Mouse (Mus musculus) lung, postnatal 0 days (tissue): Measurements from ENCODE around the gene P2rx4. TPM values are rescaled to one million over a fixed set of nuclear protein-coding genes. Genes with fewer than 3 reads are reported as not detected.

ENCODE experiments used
- ATAC-seq: fragments of 200-750 bp; cut with Nextera tagmentation; 2 replicates; pipeline ENCODE4 v1.8.0; 2017; ENCODE audit warnings: moderate library complexity
- DNase-seq: peaks from one replicate; pipeline ENCODE4 v3.0.0-alpha.2; 2016; ENCODE audit warnings: low spot score
- H3K27ac ChIP-seq: fragments of 300-500 bp; sonication (generic); 2 replicates; pipeline ENCODE4 v1.5.1; 2014; ENCODE audit warnings: antibody characterized with exemption, mild to moderate bottlenecking, low read length, mixed read lengths
- H3K27me3 ChIP-seq: fragments of 300-500 bp; sonication (generic); replicated peaks from 2 replicates; pipeline ENCODE4 v1.6.1; 2014; ENCODE audit warnings: low read length, mixed read lengths; ENCODE audit not compliant: insufficient read depth
- H3K36me3 ChIP-seq: fragments of 300-500 bp; sonication (generic); 2 replicates; pipeline ENCODE4 v1.6.1; 2014; ENCODE audit warnings: low read length, mixed read lengths; ENCODE audit not compliant: insufficient read depth
- H3K4me1 ChIP-seq: fragments of 300-500 bp; sonication (generic); 2 replicates; pipeline ENCODE4 v1.6.1; 2014; ENCODE audit warnings: antibody characterized with exemption, low read depth, low read length, mixed read lengths; ENCODE audit not compliant: insufficient read depth
- H3K4me2 ChIP-seq: fragments of 300-500 bp; sonication (generic); replicated peaks from 2 replicates; pipeline ENCODE4 v1.6.1; 2014; ENCODE audit warnings: low read depth, mild to moderate bottlenecking, low read length, moderate library complexity, mixed read lengths
- H3K4me3 ChIP-seq: fragments of 300-500 bp; sonication (generic); 2 replicates; pipeline ENCODE4 v1.5.1; 2014; ENCODE audit warnings: low read depth, low read length
- H3K9ac ChIP-seq: fragments of 300-500 bp; sonication (generic); replicated peaks from 2 replicates; pipeline ENCODE4 v1.6.1; 2014; ENCODE audit warnings: low read depth, mild to moderate bottlenecking
- H3K9me3 ChIP-seq: fragments of 300-500 bp; sonication (generic); 2 replicates; pipeline ENCODE4 v1.6.1; 2016; ENCODE audit warnings: low read length, mixed read lengths
- CTCF ChIP-seq: IDR thresholded peaks from 2 replicates; pipeline ENCODE4 v1.5.1; 2016; ENCODE audit warnings: antibody characterized with exemption, mild to moderate bottlenecking
- EP300 ChIP-seq: IDR thresholded peaks from 2 replicates; pipeline ENCODE4 v1.6.1; 2016; ENCODE audit warnings: antibody characterized with exemption, mild to moderate bottlenecking, control low read depth
- WGBS: fragments of 180-500 bp; shearing (Covaris S2); extraction: QIAGEN DNeasy Blood & Tissue Kit; methylation state at CpG from one replicate; pipeline ENCODE4 v1.1.7; 2014; 5-methylcytosine and 5-hydroxymethylcytosine counted together
- polyA plus RNA-seq: library from polyadenylated mRNA; unstranded; fragments of >200 nt; fragmentation: Nextera tagmentation; extraction: Ambion mirVana; gene quantifications from 2 replicates; pipeline ENCODE4 v1.2.1, GENCODE M21; 2015

Gene P2rx4
- polyA plus RNA-seq, 1 experiment from 2014 or later: 57.8 TPM

- ATAC-seq: peak; percentile 50
- TF ChIP-seq CTCF (no peak), EP300 (peak; percentile 21; the same call in 1 of the 2 replicates)
- Histone ChIP-seq H3K27me3 (no peaks in the 10 kb centered on the region), H3K27ac (no peak overlapping the region), H3K9ac (no peak overlapping the region), H3K4me2 (no peak overlapping the region), H3K4me3 (no peak overlapping the region), H3K4me1 (peaks cover 5% of the 10 kb centered on the region; the same call in 1 of the 2 replicates), H3K36me3 (no peaks in the 10 kb centered on the region), H3K9me3 (no peaks in the 10 kb centered on the region)
- no peak for DNase-seq
- 15% methylated on average over 5 of the region's 5 CpGs for WGBS
Observed at GRCm38 (mm10) chr5:122700837-122701212, 6.5 kb upstream of the P2rx4 start.

- no peak for ATAC-seq
- Histone ChIP-seq H3K9ac (no peak overlapping the region), H3K4me2 (no peak overlapping the region), H3K4me3 (no peak overlapping the region), H3K4me1 (peaks cover 8% of the 10 kb centered on the region; the same call in 1 of the 2 replicates), H3K36me3 (no peaks in the 10 kb centered on the region), H3K27ac (no peak overlapping the region), H3K27me3 (no peaks in the 10 kb centered on the region), H3K9me3 (no peaks in the 10 kb centered on the region)
- TF ChIP-seq EP300: no peak
- no peak for TF ChIP-seq CTCF
- WGBS: 64% methylated on average over 6 of the region's 6 CpGs
- no peak for DNase-seq
Observed at GRCm38 (mm10) chr5:122702156-122702555, 5.2 kb upstream of the P2rx4 start.

- peaks cover 11% of the 10 kb centered on the region; the same call in 1 of the 2 replicates for H3K4me1 ChIP-seq
- no peak overlapping the region for H3K27ac ChIP-seq
- no peaks in the 10 kb centered on the region for H3K9me3 ChIP-seq
- no peak overlapping the region for H3K9ac ChIP-seq
- no peaks in the 10 kb centered on the region for H3K36me3 ChIP-seq
- H3K27me3 ChIP-seq: no peaks in the 10 kb centered on the region
- TF ChIP-seq CTCF (no peak), EP300 (no peak)
- DNase-seq (no peak), ATAC-seq (no peak)
- 68% methylated on average over 2 of the region's 2 CpGs for WGBS
- H3K4me3 ChIP-seq: no peak overlapping the region
- H3K4me2 ChIP-seq: no peak overlapping the region
Observed at GRCm38 (mm10) chr5:122703574-122703973, 3.8 kb upstream of the P2rx4 start.

DNA sequence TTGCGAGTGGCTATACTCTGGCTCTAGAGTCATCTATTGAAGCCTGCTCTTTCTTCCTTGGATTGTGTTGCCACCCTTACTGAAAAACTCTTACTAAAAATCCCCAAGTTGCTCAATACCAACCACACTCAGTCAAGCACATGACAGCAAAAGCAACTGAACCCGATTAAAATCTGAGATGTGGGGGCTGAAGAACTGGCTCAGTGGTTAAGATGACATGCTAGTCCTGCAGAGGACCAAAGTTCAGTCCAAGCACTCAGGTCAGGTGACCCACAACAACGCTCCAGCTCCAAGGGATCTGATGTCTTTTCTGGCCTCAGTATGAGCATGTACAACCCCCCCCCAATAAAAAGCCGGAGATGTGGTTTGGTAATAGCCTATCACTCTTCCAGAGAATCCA lies 2.8 kb upstream of the P2rx4 start:
- ATAC-seq (no peak), DNase-seq (no peak)
- H3K4me1 ChIP-seq: peaks cover 11% of the 10 kb centered on the region; the same call in 1 of the 2 replicates
- H3K4me3 ChIP-seq: no peak overlapping the region
- H3K9ac ChIP-seq: no peak overlapping the region
- 75% methylated on average over 4 of the region's 4 CpGs for WGBS
- H3K4me2 ChIP-seq: no peak overlapping the region
- no peak overlapping the region for H3K27ac ChIP-seq
- TF ChIP-seq CTCF (no peak), EP300 (no peak)
- H3K9me3 ChIP-seq: no peaks in the 10 kb centered on the region
- no peaks in the 10 kb centered on the region for H3K36me3 ChIP-seq
- no peaks in the 10 kb centered on the region for H3K27me3 ChIP-seq

DNA sequence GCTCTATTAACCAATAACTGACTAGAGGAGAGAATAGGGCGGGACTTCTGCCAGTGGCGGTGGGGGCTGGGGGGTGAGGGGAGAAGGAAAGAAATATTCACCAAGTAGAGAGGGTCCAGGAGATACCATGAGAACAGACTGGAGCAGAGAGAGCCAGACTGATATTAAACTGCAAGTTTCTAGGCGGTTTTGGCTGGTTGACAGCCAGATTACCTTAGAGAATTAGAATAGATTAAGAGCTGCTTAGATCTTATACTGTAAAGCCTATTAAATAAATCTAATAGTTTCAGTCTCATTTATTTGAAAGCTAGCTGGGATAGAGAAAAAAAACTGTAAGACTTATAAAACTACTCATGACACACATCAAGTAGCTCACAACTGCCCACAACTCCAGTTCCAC lies 2.2 kb upstream of the P2rx4 start:
- TF ChIP-seq CTCF (no peak), EP300 (no peak)
- ATAC-seq: no peak
- H3K4me2 ChIP-seq: no peak overlapping the region
- no peaks in the 10 kb centered on the region for H3K36me3 ChIP-seq
- no peaks in the 10 kb centered on the region for H3K27me3 ChIP-seq
- no peak for DNase-seq
- no peak overlapping the region for H3K4me3 ChIP-seq
- 86% methylated on average over 3 of the region's 3 CpGs for WGBS
- H3K9ac ChIP-seq: no peak overlapping the region
- H3K27ac ChIP-seq: no peak overlapping the region
- no peaks in the 10 kb centered on the region for H3K9me3 ChIP-seq
- peaks cover 11% of the 10 kb centered on the region; the same call in 1 of the 2 replicates for H3K4me1 ChIP-seq

DNA sequence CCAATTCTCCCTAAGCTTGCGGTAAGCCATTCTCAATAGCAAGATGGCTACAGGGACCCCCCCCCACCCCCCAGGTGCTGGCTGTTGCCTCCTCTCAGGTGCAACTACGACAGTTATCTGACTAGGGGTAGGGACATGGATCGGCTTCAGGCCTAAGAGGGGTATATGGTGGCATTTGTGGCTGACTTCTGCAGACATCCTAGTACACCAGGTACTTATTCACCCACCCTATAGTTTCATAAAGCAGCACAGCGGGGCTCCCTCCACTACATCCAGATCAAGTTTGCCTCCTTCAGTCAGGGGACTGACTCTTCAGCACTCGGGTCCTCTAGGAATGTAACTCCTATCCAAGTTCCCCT lies 448 bp upstream of the P2rx4 start:
- no peaks in the 10 kb centered on the region for H3K27me3 ChIP-seq
- DNase-seq (no peak), ATAC-seq (no peak)
- WGBS: 43% methylated on average over 5 of the region's 5 CpGs
- H3K36me3 ChIP-seq: no peaks in the 10 kb centered on the region
- TF ChIP-seq EP300: no peak
- no peak for TF ChIP-seq CTCF
- H3K27ac ChIP-seq: peak overlapping the region; percentile 78
- no peaks in the 10 kb centered on the region for H3K9me3 ChIP-seq
- H3K4me1 ChIP-seq: peaks cover 6% of the 10 kb centered on the region; the same call in 1 of the 2 replicates
- peak overlapping the region; percentile 67 for H3K4me3 ChIP-seq
- H3K9ac ChIP-seq: peak overlapping the region; percentile 56
- H3K4me2 ChIP-seq: peak overlapping the region; percentile 85

GRCm38 (mm10) chr5:122708819-122709218 lies 1.5 kb downstream of the P2rx4 start:
- Histone ChIP-seq H3K4me2 (0 out of 2 replicates have a peak overlapping the region, but pooled peaks have one; percentile 85), H3K9me3 (no peaks in the 10 kb centered on the region), H3K36me3 (no peaks in the 10 kb centered on the region), H3K27me3 (no peaks in the 10 kb centered on the region), H3K9ac (no peak overlapping the region), H3K4me1 (peaks cover 6% of the 10 kb centered on the region; the same call in 1 of the 2 replicates), H3K27ac (no peak overlapping the region), H3K4me3 (no peak overlapping the region)
- DNase-seq (no peak), ATAC-seq (no peak)
- TF ChIP-seq CTCF: no peak
- no peak for TF ChIP-seq EP300
- WGBS: 84% methylated on average over 6 of the region's 6 CpGs
